Mouse (Mus musculus): ENCODE measurements around the gene Cd247.

- TF ChIP-seq EP300 (IDR thresholded peaks at IDR 0.05; ENCODE audit: low read depth), result no peak
- TF ChIP-seq CTCF (IDR thresholded peaks at IDR 0.05; ENCODE audit: low read depth), result no peak
Observed at GRCm38 (mm10) chr1:165833910-165834632, 45.6 kb downstream of the Cd247 start.

Data from liver, embryonic 14.5 days (tissue).